Mouse (Mus musculus): Measurements from ENCODE around the gene Mettl14.

DNA sequence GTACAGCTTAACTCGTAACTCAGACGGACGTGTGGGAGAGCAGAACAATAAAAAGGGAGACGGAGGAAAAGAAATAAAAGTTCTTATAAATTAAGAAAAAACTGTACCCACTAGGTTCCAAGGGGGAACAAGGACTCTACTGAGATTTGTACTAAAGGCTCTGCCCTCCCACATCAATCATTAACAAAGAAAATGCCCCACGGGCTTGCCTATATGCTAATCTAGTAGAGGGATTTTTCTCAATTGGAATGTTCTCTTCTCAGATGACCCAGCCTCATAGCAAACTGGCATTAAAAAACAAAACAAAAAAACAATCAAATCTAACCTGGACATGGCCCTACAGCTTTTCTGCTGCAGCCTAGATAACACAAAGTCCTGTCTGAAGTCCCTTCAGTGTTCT lies 9.7 kb upstream of the Mettl14 start:
- TF ChIP-seq CTCF (IDR thresholded peaks at IDR 0.05) (no peak), POLR2A (IDR thresholded peaks at IDR 0.05; ENCODE audit: insufficient read depth, low read depth, low read length) (no peak), EP300 (IDR thresholded peaks at IDR 0.05; ENCODE audit: insufficient read depth, low read depth, low read length) (no peak)

All from heart, adult 2 months (tissue).